Mouse (Mus musculus) 3134 (cell line): ENCODE measurements around the gene Tspan5.

Experiments
- DNase-seq: peaks from one replicate; pipeline ENCODE4 v3.0.0-alpha.2; 2011; ENCODE audit warnings: low spot score; ENCODE audit not compliant: insufficient read length; ENCODE audit errors: extremely low read depth

Gene Tspan5

GRCm38 (mm10) chr3:138770650-138771331, 28.8 kb downstream of the Tspan5 start:
- DNase-seq, result no peak

GRCm38 (mm10) chr3:138771549-138772333, 29.7 kb downstream of the Tspan5 start:
- peak; percentile 29 for DNase-seq

GRCm38 (mm10) chr3:138773871-138774606, 32.0 kb downstream of the Tspan5 start:
- no peak for DNase-seq

- DNase-seq, result no peak
Measured at GRCm38 (mm10) chr3:138774607-138774943, 32.6 kb downstream of the Tspan5 start.

- no peak for DNase-seq
Measured at GRCm38 (mm10) chr3:138775926-138776715, 34.1 kb downstream of the Tspan5 start.

GRCm38 (mm10) chr3:138781492-138781891, 39.5 kb downstream of the Tspan5 start:
- DNase-seq, result no peak

GRCm38 (mm10) chr3:138783859-138784640, 42.1 kb downstream of the Tspan5 start:
- no peak for DNase-seq

GRCm38 (mm10) chr3:138784641-138785025, 42.6 kb downstream of the Tspan5 start:
- DNase-seq, result no peak

- no peak for DNase-seq
Measured at GRCm38 (mm10) chr3:138787758-138788488, 45.9 kb downstream of the Tspan5 start.

GRCm38 (mm10) chr3:138788489-138788850, 46.5 kb downstream of the Tspan5 start:
- DNase-seq, result no peak

GRCm38 (mm10) chr3:138789275-138789674, 47.3 kb downstream of the Tspan5 start:
- no peak for DNase-seq

- no peak for DNase-seq
Measured at GRCm38 (mm10) chr3:138794533-138794932, 52.5 kb downstream of the Tspan5 start.

GRCm38 (mm10) chr3:138795951-138796350, 54.0 kb downstream of the Tspan5 start:
- no peak for DNase-seq

GRCm38 (mm10) chr3:138796583-138796982, 54.6 kb downstream of the Tspan5 start:
- DNase-seq, result no peak

GRCm38 (mm10) chr3:138800664-138801411, 58.8 kb downstream of the Tspan5 start:
- no peak for DNase-seq

- DNase-seq, result no peak
Measured at GRCm38 (mm10) chr3:138801661-138802060, 59.7 kb downstream of the Tspan5 start.

GRCm38 (mm10) chr3:138802722-138803443, 60.9 kb downstream of the Tspan5 start:
- no peak for DNase-seq

GRCm38 (mm10) chr3:138803444-138804085, 61.6 kb downstream of the Tspan5 start:
- DNase-seq, result no peak
